Mouse (Mus musculus): ENCODE measurements around the gene Cyp4a14.
"Not testable (repeated sequence)": the region's sequence is repeated elsewhere in the genome, so short reads cannot be mapped to it uniquely, and the experiment has no call there.

The Cyp4a14 gene

DNA sequence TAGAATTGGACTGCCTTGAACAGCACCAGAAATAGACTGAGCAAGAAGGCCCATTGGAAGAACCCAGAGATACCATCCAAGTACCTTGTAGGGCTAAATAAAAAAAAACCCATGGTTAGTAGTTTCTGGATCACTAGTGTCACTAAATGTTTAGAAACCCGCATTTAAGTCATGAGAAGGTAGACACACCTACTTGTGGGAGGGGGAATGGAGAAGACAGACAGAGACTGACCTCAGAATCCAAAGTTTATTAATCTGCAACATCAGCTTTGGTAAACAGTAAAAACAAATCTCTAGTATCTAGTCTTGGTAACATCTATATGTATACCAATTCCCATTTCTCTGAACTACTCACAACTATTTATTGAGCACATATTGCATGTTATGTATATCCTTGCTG, at the start of gene Cyp4a14:
Cyp4a14 (minus strand) TSS at position 142 of the 400 bp plus-strand sequence.
- DNase-seq (ENCODE audit: low read depth): no peak

DNA sequence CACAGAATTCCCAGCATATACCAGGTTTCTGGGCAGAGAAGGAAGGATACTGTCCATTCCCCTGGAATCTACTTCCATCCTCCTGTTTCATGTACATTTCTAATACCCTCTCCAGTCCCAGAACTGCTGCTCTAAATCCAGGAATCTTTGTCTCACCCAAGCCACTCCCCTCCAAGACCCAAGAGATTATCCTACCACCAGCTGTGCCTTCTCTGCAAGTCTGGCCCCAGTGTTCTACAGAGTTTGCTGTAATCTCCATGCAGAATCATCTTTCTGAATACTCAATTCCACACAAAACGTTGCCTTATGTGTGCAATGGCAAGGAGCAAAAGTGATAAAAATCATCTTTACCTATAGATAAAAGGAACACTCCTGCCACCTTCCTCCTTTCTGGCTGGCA, 49.2 kb upstream of the Cyp4a14 start:
- no peak for DNase-seq (ENCODE audit: low read depth)

DNA sequence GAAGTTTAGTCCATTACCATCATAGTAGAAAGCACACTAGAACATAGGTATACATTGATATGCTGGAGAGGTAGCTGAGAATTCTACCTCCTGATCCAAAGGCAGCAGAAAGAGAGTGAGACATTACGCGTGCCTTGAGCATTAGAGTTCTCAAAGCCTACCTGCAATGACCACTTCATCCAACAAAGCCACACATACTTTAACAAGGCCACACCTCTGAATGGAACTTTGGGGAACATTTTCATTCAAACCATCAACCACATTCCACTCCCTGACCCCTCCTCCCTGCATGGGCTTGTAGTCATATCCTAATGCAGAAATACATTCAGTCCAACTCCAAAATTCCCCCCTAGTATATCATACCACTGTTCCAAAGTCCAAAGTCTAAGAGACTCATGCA, 25.8 kb upstream of the Cyp4a14 start:
- DNase-seq (ENCODE audit: low read depth): no peak

DNA sequence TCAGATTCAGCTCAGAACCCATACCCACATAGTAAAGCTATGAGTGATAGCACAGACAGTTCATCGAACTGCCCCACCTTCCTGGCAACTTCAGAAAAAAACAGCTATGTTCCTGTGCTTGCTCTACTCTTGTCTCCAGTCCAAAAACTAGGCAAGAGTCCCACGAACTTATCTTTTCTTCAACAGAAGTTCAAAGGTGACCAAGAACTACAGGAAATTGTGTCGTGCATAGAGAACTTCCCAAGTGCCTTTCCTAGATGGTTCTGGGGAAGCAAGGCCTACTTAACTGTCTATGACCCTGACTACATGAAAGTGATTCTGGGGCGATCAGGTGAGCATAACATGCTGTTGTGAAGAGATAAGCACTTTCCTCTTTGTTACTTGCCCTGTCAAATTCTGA, 23.5 kb upstream of the Cyp4a14 start:
- no peak for DNase-seq (ENCODE audit: low read depth)

DNA sequence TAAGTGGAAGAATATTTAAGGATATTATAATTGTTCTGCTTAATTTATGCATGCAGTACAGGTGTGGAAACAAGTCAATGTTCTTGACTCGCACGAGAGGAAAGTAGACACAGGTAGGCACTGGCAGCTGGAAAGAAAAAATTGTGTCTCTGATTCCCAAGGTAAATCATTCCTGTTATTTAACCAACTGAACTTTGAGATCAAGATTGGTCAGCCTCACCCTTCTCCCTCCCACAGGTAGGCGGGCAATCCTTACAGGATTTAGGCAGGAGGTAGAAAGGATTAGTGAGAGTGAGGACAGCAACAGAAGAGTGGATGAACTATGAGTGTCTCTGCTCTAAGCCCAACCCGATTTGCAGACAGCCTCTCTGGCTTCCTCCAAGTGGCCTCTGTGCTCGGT, 22.1 kb upstream of the Cyp4a14 start, which contains the start of gene Cyp4a10:
Cyp4a10 (plus strand) TSS at position 265 of the 400 bp plus-strand sequence.
- not testable (repeated sequence) for DNase-seq (ENCODE audit: low read depth)

DNA sequence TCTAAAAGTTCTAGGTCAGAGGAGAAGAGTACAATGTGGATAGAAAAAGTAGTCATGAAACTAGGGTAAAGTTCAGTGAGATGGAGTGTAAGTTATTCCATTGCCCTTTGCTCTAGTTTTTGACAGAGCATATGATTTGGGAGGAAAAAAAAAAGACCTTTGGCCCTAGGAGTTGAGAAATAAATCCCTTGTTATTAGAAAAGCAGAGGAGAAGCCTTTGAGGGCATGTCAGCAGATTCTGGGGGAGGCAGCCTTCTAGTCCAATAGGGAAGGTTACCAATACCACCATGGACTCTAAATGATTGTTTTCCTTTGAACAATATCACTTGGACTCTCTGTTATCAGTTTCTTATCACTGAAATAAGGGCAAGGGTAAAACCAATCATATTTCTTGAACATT, 18.0 kb upstream of the Cyp4a14 start:
- DNase-seq (ENCODE audit: low read depth): not testable (repeated sequence)

DNA sequence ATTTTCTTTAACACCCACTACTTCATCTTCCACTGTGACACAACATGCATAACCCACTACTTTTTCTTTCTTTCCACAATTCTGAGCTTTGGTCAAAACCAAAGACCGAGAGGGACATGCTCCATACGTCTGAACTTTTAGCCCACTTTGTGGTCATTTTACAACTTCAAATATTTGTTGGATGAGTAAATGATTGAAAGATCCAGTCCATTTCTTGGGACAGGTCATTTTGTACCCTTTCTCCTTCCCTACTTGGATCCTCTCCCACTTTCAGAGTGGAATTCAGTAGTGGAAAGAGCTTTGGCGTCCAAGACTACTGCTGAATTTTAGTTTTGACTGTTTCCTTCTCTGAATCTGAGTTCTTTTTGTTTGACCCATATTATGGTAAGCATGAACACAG, 1.5 kb upstream of the Cyp4a14 start:
- no peak for DNase-seq (ENCODE audit: low read depth)

DNA sequence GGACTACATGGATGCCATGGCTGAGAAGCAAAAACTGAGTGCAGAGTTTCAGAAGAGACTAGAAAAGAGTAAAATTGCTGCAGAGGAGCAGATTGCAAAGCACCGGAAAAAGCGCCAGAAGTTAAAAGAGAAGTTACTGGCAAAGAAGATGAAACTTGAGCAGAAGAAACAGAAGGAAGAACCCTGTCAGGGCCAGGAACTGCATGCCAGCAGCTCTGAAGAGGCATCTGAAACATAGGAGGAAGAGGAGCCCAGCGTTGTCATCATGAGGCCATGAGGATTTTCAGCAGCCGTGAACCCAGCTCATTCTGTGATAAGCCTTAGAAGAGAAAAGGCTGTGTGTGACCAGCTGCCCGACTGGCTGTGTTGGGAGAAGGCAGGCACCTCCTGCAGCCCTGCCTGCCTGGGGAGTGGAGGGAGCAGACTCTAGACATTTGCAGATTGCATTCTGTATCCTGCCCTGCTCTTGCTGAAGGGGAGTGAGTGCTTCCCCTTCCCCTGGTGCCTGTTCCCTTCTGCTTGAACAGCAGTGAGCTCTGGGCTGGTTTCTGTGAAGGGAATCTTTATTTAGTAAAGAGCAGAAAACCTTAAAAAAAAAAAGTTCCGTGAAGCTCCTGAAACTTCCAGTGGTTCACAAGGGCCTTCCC, 14.8 kb downstream of the Cyp4a14 start:
- DNase-seq (ENCODE audit: low read depth): no peak

DNA sequence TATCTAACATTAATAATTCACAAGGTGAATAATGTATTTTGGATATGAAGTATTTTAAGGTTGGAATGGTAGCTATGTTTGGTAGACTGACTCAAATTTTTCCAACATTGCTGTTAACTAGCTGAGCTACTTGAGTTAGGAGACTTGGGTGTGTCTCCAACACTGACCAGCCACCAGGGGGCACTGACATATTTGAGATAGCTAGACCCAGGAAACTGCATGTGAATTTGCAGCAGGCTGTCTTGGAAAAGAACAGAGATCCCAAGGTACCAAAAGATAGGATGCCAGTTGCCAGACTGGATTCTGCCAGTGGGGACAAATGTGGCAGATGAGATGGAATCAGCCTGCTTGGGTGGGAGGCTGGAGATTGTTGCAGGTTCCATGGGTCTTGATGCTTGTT, 19.9 kb downstream of the Cyp4a14 start:
- DNase-seq (ENCODE audit: low read depth): not testable (repeated sequence)

DNA sequence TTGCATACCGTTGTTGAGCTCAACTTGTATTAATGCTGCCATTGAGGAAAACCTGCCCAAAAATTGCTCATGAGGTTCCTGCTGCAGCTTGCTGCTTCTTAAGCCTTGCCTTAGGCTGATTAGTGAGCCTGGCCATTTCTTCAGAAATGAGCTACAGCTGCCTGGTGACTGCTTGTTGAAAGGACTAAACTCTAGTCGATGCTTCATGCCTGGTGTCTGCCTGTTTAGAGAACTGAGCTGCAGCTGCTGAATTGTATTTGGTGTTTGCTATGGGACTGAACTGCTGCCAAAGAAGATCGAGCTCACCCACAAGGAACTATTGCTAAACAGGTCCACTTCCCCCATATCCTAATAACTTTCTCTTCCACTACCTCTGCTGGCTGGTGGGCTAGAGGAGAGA, 22.4 kb downstream of the Cyp4a14 start:
- DNase-seq (ENCODE audit: low read depth): not testable (repeated sequence)

DNA sequence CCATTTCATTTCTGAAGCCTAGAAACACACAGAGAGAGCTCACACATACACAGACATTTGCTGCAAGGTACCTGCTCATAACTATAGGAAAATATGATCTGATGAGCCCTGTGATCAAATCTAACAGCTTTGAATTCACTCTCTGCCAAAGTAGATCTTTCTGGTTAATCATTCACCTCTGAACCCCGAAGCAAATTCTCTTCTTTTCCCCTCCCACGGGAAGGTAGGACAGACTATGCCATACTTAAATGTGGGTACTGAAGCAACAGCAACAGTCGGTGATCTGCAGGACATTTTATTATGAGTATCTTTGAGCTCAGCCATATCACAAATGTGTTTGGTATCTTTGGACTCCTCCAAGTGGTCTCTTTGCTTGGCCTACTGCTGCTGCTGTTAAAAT, 43.6 kb downstream of the Cyp4a14 start, which contains the start of gene Cyp4a30b:
Cyp4a30b (plus strand) TSS at position 301 of the 400 bp plus-strand sequence.
- no peak for DNase-seq (ENCODE audit: low read depth)

DNA sequence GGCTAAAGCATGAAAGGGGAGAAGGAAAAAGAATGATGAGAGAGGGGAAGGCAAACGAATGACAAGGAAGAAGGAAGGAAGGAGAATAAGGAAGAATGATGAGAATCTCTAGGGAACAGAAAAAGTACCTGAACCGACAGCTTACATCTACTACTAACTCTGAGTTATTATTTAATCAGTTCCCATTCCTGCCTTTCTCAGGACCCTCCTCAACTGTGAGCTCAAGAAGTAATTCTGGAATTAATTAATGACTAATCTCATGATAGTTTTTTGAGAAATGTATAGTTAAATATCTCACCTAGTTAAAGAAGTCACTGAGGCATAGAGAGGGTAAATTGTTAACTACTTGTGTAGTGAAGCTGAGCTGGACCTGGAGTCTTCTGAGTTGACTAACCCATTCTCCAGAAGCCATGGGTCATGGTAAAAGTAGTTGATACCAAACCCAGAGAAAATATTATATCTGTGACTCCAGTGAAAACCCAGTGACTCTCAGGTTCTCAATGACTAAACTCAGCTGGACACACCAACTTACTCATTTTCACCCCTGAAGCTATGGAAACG, 45.3 kb downstream of the Cyp4a14 start:
- DNase-seq (ENCODE audit: low read depth): no peak

Data from fibroblast of lung, adult 2 months (primary cell).